Mouse (Mus musculus) small intestine, adult 2 months (tissue): ENCODE measurements around the gene Ext2.

Experiments used
- CTCF ChIP-seq: fragments of 200-500 bp; IDR thresholded peaks from 2 replicates; pipeline ENCODE4 v1.5.1; 2012; ENCODE audit warnings: low read depth, mild to moderate bottlenecking, control low read depth, inconsistent platforms, low read length, moderate library complexity, mixed read lengths; ENCODE audit not compliant: insufficient replicate concordance, insufficient read length; ENCODE audit errors: extremely low read depth
- POLR2A ChIP-seq: fragments of 200-500 bp; IDR thresholded peaks from 2 replicates; pipeline ENCODE4 v1.6.1; 2012; ENCODE audit warnings: low read depth, mild to moderate bottlenecking, control low read depth, inconsistent platforms, low read length, moderate library complexity

GRCm38 (mm10) chr2:93782156-93782555 lies 40.2 kb downstream of the Ext2 start:
- TF ChIP-seq CTCF = no peak
- TF ChIP-seq POLR2A = no peak
